Mouse (Mus musculus): ENCODE results near the gene Dusp12. TPM values are rescaled to one million over a fixed set of nuclear protein-coding genes. Genes with fewer than 3 reads are reported as not detected.

The Dusp12 gene
- total and polyA plus RNA-seq, 3 experiments: 30.4 to 41.7 (median 30.9) TPM

GRCm38 (mm10) chr1:170861671-170862434, 23.5 kb downstream of the Dusp12 start (continued):
- TF ChIP-seq UBTF (IDR thresholded peaks at IDR 0.05; ENCODE audit: low read depth, low read length) (no peak), GABPA (IDR thresholded peaks at IDR 0.05; ENCODE audit: insufficient replicate concordance, low read depth, low read length) (no peak), TCF12 (IDR thresholded peaks at IDR 0.05; ENCODE audit: low read depth, low read length) (peak; percentile 24; the same call in 1 of the 2 replicates), ZC3H11A (IDR thresholded peaks at IDR 0.05; ENCODE audit: low read depth, low read length) (no peak), ETS1 (conservative IDR thresholded peaks at IDR 0.05; ENCODE audit: low read depth, low read length) (peak; percentile 80), CTCF (conservative IDR thresholded peaks at IDR 0.05 in 1 of 2, IDR thresholded peaks at IDR 0.05 in 1 of 2; ENCODE audit: low read depth in 2 of 2, low read length in 2 of 2) (no peak), USF2 (conservative IDR thresholded peaks at IDR 0.05; ENCODE audit: low read depth, low read length) (no peak), ZNF384 (IDR thresholded peaks at IDR 0.05; ENCODE audit: low read depth, low read length) (no peak; the same call in none of the 2 replicates), EP300 (IDR thresholded peaks at IDR 0.05; ENCODE audit: low read length) (peak; percentile 87), ZMIZ1 (IDR thresholded peaks at IDR 0.05; ENCODE audit: low read depth, low read length) (no peak), TBP (conservative IDR thresholded peaks at IDR 0.05; ENCODE audit: low read depth, low read length) (no peak)

- dilution Hi-C loops (cut with MboI; ENCODE audit: extremely low pct_ligation_motif_present, extremely low pct_unique_long_range_greater_than_20kb, low sequenced_read_pairs): no loop called here
Observed at GRCm38 (mm10) chr1:170858872-170859271, 26.5 kb downstream of the Dusp12 start.

DNA sequence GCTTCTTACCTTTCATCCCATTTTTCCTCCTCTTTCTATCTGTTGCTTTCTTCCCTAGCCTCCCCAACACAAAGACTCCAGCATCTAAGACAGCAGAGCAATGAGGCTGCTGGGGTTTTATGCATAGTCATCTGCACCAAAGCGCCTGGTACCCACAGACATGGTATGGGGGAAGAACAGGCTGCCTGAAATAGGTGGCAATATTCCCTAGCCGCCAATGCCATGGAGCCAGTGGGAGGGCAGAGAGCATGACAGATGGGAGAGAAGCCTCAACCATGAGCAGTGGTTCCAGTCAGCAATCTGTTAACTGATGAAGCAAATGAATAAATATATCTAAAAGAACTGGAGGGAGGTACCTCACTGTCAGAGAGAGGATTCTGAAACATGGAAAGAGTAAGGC, 28.0 kb downstream of the Dusp12 start:
- H3K79me2 ChIP-seq (replicated peaks; ENCODE audit: control insufficient read depth, extremely low read depth, insufficient read depth, poor library complexity, severe bottlenecking): peaks cover 86% of the 10 kb centered on the region
- peaks cover 5 to 15% of the 10 kb centered on the region in 2 experiments for H3K36me3 ChIP-seq (replicated peaks in 1 of 2; ENCODE audit: control insufficient read depth in 1 of 2, insufficient read depth in 1 of 2, low read length in 1 of 2)
- peak overlapping the region; percentile 45; the same call in 1 of the 2 replicates for H3K27ac ChIP-seq (ENCODE audit: insufficient read depth, low read depth)
- in situ Hi-C loops (cut with MboI; ENCODE audit: low pct_ligation_motif_present, low pct_unique_long_range_greater_than_20kb, low sequenced_read_pairs): no loop called here
- dilution Hi-C loops (cut with MboI; ENCODE audit: extremely low pct_ligation_motif_present, extremely low pct_unique_long_range_greater_than_20kb, low sequenced_read_pairs): no loop called here
- H3K4me3 ChIP-seq (replicated peaks in 1 of 3; ENCODE audit: low read depth in 2 of 3, low read length in 2 of 3, poor library complexity in 1 of 3): no peak overlapping the region
- H3K9me3 ChIP-seq (replicated peaks; ENCODE audit: low read length): no peaks in the 10 kb centered on the region
- 0 out of 2 replicates have a peak overlapping the region, but pooled peaks have one; percentile 3 for H3K4me2 ChIP-seq (ENCODE audit: insufficient read depth, low read depth, poor library complexity, severe bottlenecking)
- TF ChIP-seq ZNF384 (IDR thresholded peaks at IDR 0.05; ENCODE audit: low read depth, low read length) (no peak), CTCF (conservative IDR thresholded peaks at IDR 0.05 in 1 of 2, IDR thresholded peaks at IDR 0.05 in 1 of 2; ENCODE audit: low read depth in 2 of 2, low read length in 2 of 2) (no peak), TBP (conservative IDR thresholded peaks at IDR 0.05; ENCODE audit: low read depth, low read length) (no peak), SIN3A (IDR thresholded peaks at IDR 0.05; ENCODE audit: low read length) (no peak), GABPA (IDR thresholded peaks at IDR 0.05; ENCODE audit: insufficient replicate concordance, low read depth, low read length) (no peak), MAFK (IDR thresholded peaks at IDR 0.05; ENCODE audit: insufficient replicate concordance, low read length) (no peak), ELF1 (IDR thresholded peaks at IDR 0.05; ENCODE audit: low read depth, low read length) (no peak), RCOR1 (conservative IDR thresholded peaks at IDR 0.05; ENCODE audit: low read depth, low read length) (no peak), ZMIZ1 (IDR thresholded peaks at IDR 0.05; ENCODE audit: low read depth, low read length) (no peak), IRF4 (IDR thresholded peaks at IDR 0.05; ENCODE audit: low read depth, low read length) (no peak), NELFE (IDR thresholded peaks at IDR 0.05; ENCODE audit: low read depth, low read length) (no peak), ZC3H11A (IDR thresholded peaks at IDR 0.05; ENCODE audit: low read depth, low read length) (no peak), NRF1 (IDR thresholded peaks at IDR 0.05; ENCODE audit: low read depth, low read length) (no peak), USF1 (IDR thresholded peaks at IDR 0.05; ENCODE audit: low read depth, low read length) (no peak)
- DNase-seq (ENCODE audit: extremely low read depth): no peak
- H3K4me1 ChIP-seq (ENCODE audit: control insufficient read depth in 1 of 2, insufficient read depth in 2 of 2): peaks cover 34 to 82% of the 10 kb centered on the region in 2 experiments
- H3K27me3 ChIP-seq (replicated peaks): no peaks in the 10 kb centered on the region
- H3K9ac ChIP-seq (ENCODE audit: insufficient read depth, low read depth): no peak overlapping the region

More at GRCm38 (mm10) chr1:170858872-170859271, 26.5 kb downstream of the Dusp12 start:
- H3K27me3 ChIP-seq (replicated peaks): no peaks in the 10 kb centered on the region
- peaks cover 35 to 86% of the 10 kb centered on the region in 2 experiments for H3K4me1 ChIP-seq (ENCODE audit: control insufficient read depth in 1 of 2, insufficient read depth in 2 of 2)
- no peak overlapping the region for H3K27ac ChIP-seq (ENCODE audit: insufficient read depth, low read depth)
- H3K4me3 ChIP-seq (replicated peaks in 1 of 3; ENCODE audit: low read depth in 2 of 3, low read length in 2 of 3, poor library complexity in 1 of 3): no peak overlapping the region
- H3K4me2 ChIP-seq (ENCODE audit: insufficient read depth, low read depth, poor library complexity, severe bottlenecking): no peak overlapping the region
- H3K79me2 ChIP-seq (replicated peaks; ENCODE audit: control insufficient read depth, extremely low read depth, insufficient read depth, poor library complexity, severe bottlenecking): peaks cover 95% of the 10 kb centered on the region
- TF ChIP-seq MAX (IDR thresholded peaks at IDR 0.05; ENCODE audit: low read length) (peak; percentile 52; the same call in 1 of the 2 replicates), USF2 (conservative IDR thresholded peaks at IDR 0.05; ENCODE audit: low read depth, low read length) (peak; percentile 83), USF1 (IDR thresholded peaks at IDR 0.05; ENCODE audit: low read depth, low read length) (peak; percentile 78), ZNF384 (IDR thresholded peaks at IDR 0.05; ENCODE audit: low read depth, low read length) (peak; percentile 41; the same call in 1 of the 2 replicates), BHLHE40 (IDR thresholded peaks at IDR 0.05; ENCODE audit: low read depth, low read length) (peak; percentile 62), MYC (IDR thresholded peaks at IDR 0.05; ENCODE audit: low read depth, low read length) (no peak)
- no peaks in the 10 kb centered on the region for H3K9me3 ChIP-seq (replicated peaks; ENCODE audit: low read length)
- DNase-seq (ENCODE audit: extremely low read depth): no peak
- H3K9ac ChIP-seq (ENCODE audit: insufficient read depth, low read depth): no peak overlapping the region
- H3K36me3 ChIP-seq (replicated peaks in 1 of 2; ENCODE audit: control insufficient read depth in 1 of 2, insufficient read depth in 1 of 2, low read length in 1 of 2): peaks cover 2 to 14% of the 10 kb centered on the region in 2 experiments
- in situ Hi-C loops (cut with MboI; ENCODE audit: low pct_ligation_motif_present, low pct_unique_long_range_greater_than_20kb, low sequenced_read_pairs): no loop called here

All from CH12.LX (cell line).